Mouse (Mus musculus): ENCODE measurements around the gene Dst.

GRCm38 (mm10) chr1:34077422-34077790 is 169.4 kb downstream of the Dst start:
- TF ChIP-seq CTCF (IDR thresholded peaks at IDR 0.05 in 2 of 3, conservative IDR thresholded peaks at IDR 0.05 in 1 of 3; ENCODE audit: control insufficient read depth in 1 of 3, insufficient read depth in 1 of 3, low read depth in 2 of 3, low read length in 3 of 3, poor library complexity in 1 of 3, severe bottlenecking in 1 of 3) (no peak), SIN3A (IDR thresholded peaks at IDR 0.05; ENCODE audit: low read length) (no peak), TAL1 (IDR thresholded peaks at IDR 0.05; ENCODE audit: low read length) (no peak), E2F4 (IDR thresholded peaks at IDR 0.05; ENCODE audit: borderline replicate concordance, low read depth, low read length) (no peak), BHLHE40 (IDR thresholded peaks at IDR 0.05; ENCODE audit: borderline replicate concordance, low read depth, low read length) (no peak)

Data from MEL (cell line).